Comparison of ENCODE assay signal across 14 mouse cellular contexts in the genomic region with DNA sequence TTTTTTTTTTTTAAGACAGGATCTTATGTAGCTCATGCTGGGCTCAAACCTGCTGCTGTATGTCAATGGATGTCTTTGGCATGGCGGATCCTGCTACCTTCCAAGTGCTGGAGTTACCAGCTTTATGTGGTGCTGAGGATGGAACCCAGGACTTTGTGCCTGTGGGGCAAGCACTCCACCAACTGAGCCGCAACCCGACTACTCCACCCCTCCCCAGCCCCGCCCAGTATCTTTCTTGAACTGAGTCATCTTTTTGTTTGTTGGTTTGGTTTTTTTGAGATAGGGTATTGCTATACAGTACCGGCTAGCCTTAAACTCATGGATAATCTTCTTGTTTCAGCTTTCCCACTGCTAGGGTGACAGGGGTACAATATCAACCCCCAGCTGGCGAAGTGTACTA. TPM values are rescaled to one million over a fixed set of nuclear protein-coding genes. Genes with fewer than 3 reads are reported as not detected.
A peak's percentile ranks its signal among the peaks of the same experiment; 100 is the strongest.
DNase-seq lines count a peak whose midpoint lies in the region; ATAC-seq and TF ChIP-seq lines count a peak whose summit lies in the region.
"Had no signal": no experiment of that assay in that cellular context is flagged by ENCODE, and none has a peak within 500 bp of the region (broad histone marks: within the 10 kb centered on the region; RNA-seq: fewer than 3 reads in every experiment).

No protein-coding gene starts in this region.

- DNase-seq in gastrocnemius, adult 2 months: no peak
- no peak for DNase-seq in gastrocnemius, postnatal 10 days
- no peak for DNase-seq in kidney, adult 18-20 months
- DNase-seq in c-Kit-positive CD71-positive TER-119-positive erythroid progenitor cells, embryonic 14.5 days (ENCODE audit: low spot score): peak; percentile 43
- no peak for DNase-seq in liver, embryonic 13.5 days
- DNase-seq in right cerebral cortex, postnatal 14 days: no peak
- DNase-seq in gastrocnemius, postnatal 14 days: no peak
- DNase-seq: adrenal gland, postnatal 36 days; B cell, adult 2 months; cerebellum, adult 8-10 months; retina, postnatal 1 day had no signal

- ATAC-seq in kidney, embryonic 16.5 days (ENCODE audit: low FRiP score, low TSS enrichment): no peak
- peak; percentile 29 for ATAC-seq in liver, embryonic 13.5 days (ENCODE audit: low read depth)

- peaks cover 18% of the 10 kb centered on the region for H3K4me1 ChIP-seq in kidney, embryonic 16.5 days (ENCODE audit: insufficient read depth, low read length)
- H3K4me1 ChIP-seq in liver, embryonic 13.5 days (replicated peaks): peaks cover 39% of the 10 kb centered on the region

- H3K9me3 ChIP-seq in kidney, embryonic 16.5 days (ENCODE audit: low read length): no peaks in the 10 kb centered on the region
- H3K9me3 ChIP-seq in liver, embryonic 13.5 days (replicated peaks): no peaks in the 10 kb centered on the region
- H3K9me3 ChIP-seq: kidney, embryonic 15.5 days; lung, embryonic 15.5 days had no signal

- H3K9ac ChIP-seq in kidney, embryonic 16.5 days (replicated peaks; ENCODE audit: low read length): no peak overlapping the region
- peak overlapping the region; percentile 95 for H3K9ac ChIP-seq in liver, embryonic 13.5 days

- peaks cover 49% of the 10 kb centered on the region for H3K36me3 ChIP-seq in kidney, embryonic 16.5 days (ENCODE audit: insufficient read depth, low read length)
- peaks cover 49% of the 10 kb centered on the region for H3K36me3 ChIP-seq in liver, embryonic 13.5 days

- 92% methylated on average over 6 of the region's 6 CpGs for WGBS in kidney, embryonic 16.5 days
- 44% methylated on average over 6 of the region's 6 CpGs for whole genome bisulfite sequencing in liver, embryonic 13.5 days (ENCODE audit: insufficient replicate concordance)

- H3K27me3 ChIP-seq in kidney, embryonic 16.5 days (ENCODE audit: insufficient read depth, low read length): no peaks in the 10 kb centered on the region
- no peaks in the 10 kb centered on the region for H3K27me3 ChIP-seq in liver, embryonic 13.5 days
- H3K27me3 ChIP-seq: kidney, embryonic 15.5 days; lung, embryonic 15.5 days had no signal

- peak overlapping the region; percentile 86 for H3K4me3 ChIP-seq in gastrocnemius, adult 2 months
- H3K4me3 ChIP-seq in kidney, embryonic 16.5 days (ENCODE audit: low read length): 0 out of 2 replicates have a peak overlapping the region, but pooled peaks have one; percentile 92
- H3K4me3 ChIP-seq in liver, embryonic 13.5 days (replicated peaks): peak overlapping the region; percentile 93

- H3K4me2 ChIP-seq in kidney, embryonic 16.5 days (replicated peaks; ENCODE audit: low read depth, low read length): 0 out of 2 replicates have a peak overlapping the region, but pooled peaks have one; percentile 89
- H3K4me2 ChIP-seq in liver, embryonic 13.5 days: peak overlapping the region; percentile 91

- peak overlapping the region; percentile 98; the same call in 1 of the 2 replicates for H3K27ac ChIP-seq in gastrocnemius, adult 2 months
- H3K27ac ChIP-seq in kidney, embryonic 16.5 days (ENCODE audit: low read length): no peak overlapping the region
- H3K27ac ChIP-seq in liver, embryonic 13.5 days: peak overlapping the region; percentile 86
- H3K27ac ChIP-seq: kidney, embryonic 15.5 days; lung, embryonic 15.5 days had no signal

- TF ChIP-seq CTCF in gastrocnemius, adult 2 months (IDR thresholded peaks at IDR 0.05): no peak

- intact Hi-C loops in gastrocnemius, adult 2 months (cut with DNase I): no loop called here
- intact Hi-C loops in gastrocnemius, postnatal 14 days (cut with DNase I; ENCODE audit: low total_unique reads): no loop called here

RNA-seq across cellular contexts. Expression of a gene that starts 2.4 kb away (rescaled TPM):
- total RNA-seq in gastrocnemius, adult 2 months (2021): 100 to 1,000 TPM; 622 to 768 TPM
- 100 to 1,000 TPM; 566 to 668 TPM for total RNA-seq in gastrocnemius, postnatal 10 days (2021)
- polyA plus RNA-seq in kidney, embryonic 16.5 days (2015; fragmentation: Nextera tagmentation; extraction: Ambion mirVana): 679 and 701 TPM in 2 replicates
- polyA plus RNA-seq in liver, embryonic 13.5 days (2015; fragmentation: Nextera tagmentation; extraction: Ambion mirVana): 566 and 569 TPM in 2 replicates
- 100 to 1,000 TPM; 553 to 667 TPM for total RNA-seq in gastrocnemius, postnatal 14 days (2021)

RNA-seq across cellular contexts. Expression of a gene that starts 12.3 kb away (rescaled TPM):
- total RNA-seq in gastrocnemius, adult 2 months (2021): 10 to 100 TPM in 1 of 2 experiments, 1 to 10 TPM in 1; 9.3 to 11.6 TPM
- total RNA-seq in gastrocnemius, postnatal 10 days (2021): 1 to 10 TPM; 6.1 to 6.6 TPM
- polyA plus RNA-seq in kidney, embryonic 16.5 days (2015; fragmentation: Nextera tagmentation; extraction: Ambion mirVana): 11.4 and 11.6 TPM in 2 replicates
- polyA plus RNA-seq in liver, embryonic 13.5 days (2015; fragmentation: Nextera tagmentation; extraction: Ambion mirVana): 5.9 and 6.0 TPM in 2 replicates
- total RNA-seq in gastrocnemius, postnatal 14 days (2021): 1 to 10 TPM; 7.5 to 8.1 TPM

RNA-seq across cellular contexts. Expression of a gene that starts 14.9 kb away (rescaled TPM):
- total RNA-seq in gastrocnemius, adult 2 months (2021): 1 to 10 TPM; 8.6 to 9.3 TPM
- total RNA-seq in gastrocnemius, postnatal 10 days (2021): 1 to 10 TPM; 7.7 to 9.9 TPM
- 16.2 and 17.2 TPM in 2 replicates for polyA plus RNA-seq in kidney, embryonic 16.5 days (2015; fragmentation: Nextera tagmentation; extraction: Ambion mirVana)
- polyA plus RNA-seq in liver, embryonic 13.5 days (2015; fragmentation: Nextera tagmentation; extraction: Ambion mirVana): 3.7 and 4.3 TPM in 2 replicates
- total RNA-seq in gastrocnemius, postnatal 14 days (2021): 1 to 10 TPM; 7.8 to 8.2 TPM

RNA-seq across cellular contexts. Expression of a gene that starts 22.4 kb away (rescaled TPM):
- 1 to 10 TPM; 9.3 to 9.9 TPM for total RNA-seq in gastrocnemius, adult 2 months (2021)
- 10 to 100 TPM; 11.6 to 13.8 TPM for total RNA-seq in gastrocnemius, postnatal 10 days (2021)
- polyA plus RNA-seq in kidney, embryonic 16.5 days (2015; fragmentation: Nextera tagmentation; extraction: Ambion mirVana): 56.2 and 59.5 TPM in 2 replicates
- polyA plus RNA-seq in liver, embryonic 13.5 days (2015; fragmentation: Nextera tagmentation; extraction: Ambion mirVana): 32.4 and 34.7 TPM in 2 replicates
- total RNA-seq in gastrocnemius, postnatal 14 days (2021): 1 to 10 TPM; 7.1 to 8.8 TPM

RNA-seq across cellular contexts. Expression of a gene that starts 22.5 kb away (rescaled TPM):
- total RNA-seq in gastrocnemius, adult 2 months (2021): 10 to 100 TPM; 11.5 to 12.8 TPM
- 10 to 100 TPM in 1 of 2 experiments, 1 to 10 TPM in 1; 9.9 to 11.0 TPM for total RNA-seq in gastrocnemius, postnatal 10 days (2021)
- polyA plus RNA-seq in kidney, embryonic 16.5 days (2015; fragmentation: Nextera tagmentation; extraction: Ambion mirVana): 19.8 and 20.0 TPM in 2 replicates
- polyA plus RNA-seq in liver, embryonic 13.5 days (2015; fragmentation: Nextera tagmentation; extraction: Ambion mirVana): 8.6 and 9.4 TPM in 2 replicates
- total RNA-seq in gastrocnemius, postnatal 14 days (2021): 1 to 10 TPM; 9.7 to 9.8 TPM
